Mouse (Mus musculus) bone marrow macrophage, adult 2 months (primary cell): ENCODE measurements around the gene Acer3.

ENCODE experiments used
- CTCF ChIP-seq: IDR thresholded peaks from 2 replicates; pipeline ENCODE4 v1.5.1; 2012; ENCODE audit warnings: low read depth, mild to moderate bottlenecking, low read length, moderate library complexity
- POLR2A ChIP-seq: IDR thresholded peaks from 2 replicates; pipeline ENCODE4 v1.6.1; 2012; ENCODE audit warnings: mild to moderate bottlenecking, low read depth, low read length, borderline replicate concordance

GRCm38 (mm10) chr7:98292901-98293300, 28.1 kb downstream of the Acer3 start:
- TF ChIP-seq CTCF (no peak), POLR2A (no peak)
